Mouse (Mus musculus): ENCODE data around the gene Gramd1b. TPM values are rescaled to one million over a fixed set of nuclear protein-coding genes. Genes with fewer than 3 reads are reported as not detected.
A peak's percentile ranks its signal among the peaks of the same experiment; 100 is the strongest.

The Gramd1b gene
- polyA plus RNA-seq, 1 experiment from 2014 or later: 4.9 TPM

- Histone ChIP-seq H3K4me3 (ENCODE audit: low read length) (no peak overlapping the region), H3K36me3 (ENCODE audit: control insufficient read depth, insufficient read depth, low read length) (no peaks in the 10 kb centered on the region), H3K4me2 (ENCODE audit: low read depth, low read length) (peak overlapping the region; percentile 4; the same call in 1 of the 2 replicates), H3K9ac (ENCODE audit: low read depth, low read length) (no peak overlapping the region), H3K4me1 (ENCODE audit: control insufficient read depth, insufficient read depth, low read length) (peaks cover 12% of the 10 kb centered on the region), H3K27me3 (replicated peaks; ENCODE audit: control insufficient read depth, insufficient read depth, low read length) (no peaks in the 10 kb centered on the region), H3K27ac (ENCODE audit: low read length) (peak overlapping the region; percentile 79), H3K9me3 (ENCODE audit: control insufficient read depth, low read length) (no peaks in the 10 kb centered on the region)
- WGBS: 57% methylated on average over 5 of the region's 5 CpGs
- peak; percentile 81 for ATAC-seq
These were observed 65.6 kb downstream of the Gramd1b start for GRCm38 (mm10) chr9:40465596-40465995.

GRCm38 (mm10) chr9:40462401-40462800 lies 68.8 kb downstream of the Gramd1b start:
- H3K9ac ChIP-seq (ENCODE audit: low read depth, low read length): no peak overlapping the region
- no peaks in the 10 kb centered on the region for H3K27me3 ChIP-seq (replicated peaks; ENCODE audit: control insufficient read depth, insufficient read depth, low read length)
- no peaks in the 10 kb centered on the region for H3K36me3 ChIP-seq (ENCODE audit: control insufficient read depth, insufficient read depth, low read length)
- no peak overlapping the region for H3K4me2 ChIP-seq (ENCODE audit: low read depth, low read length)
- no peaks in the 10 kb centered on the region for H3K9me3 ChIP-seq (ENCODE audit: control insufficient read depth, low read length)
- WGBS: 86% methylated on average over 6 of the region's 6 CpGs
- peaks cover 14% of the 10 kb centered on the region for H3K4me1 ChIP-seq (ENCODE audit: control insufficient read depth, insufficient read depth, low read length)
- no peak overlapping the region for H3K4me3 ChIP-seq (ENCODE audit: low read length)
- no peak for ATAC-seq
- H3K27ac ChIP-seq (ENCODE audit: low read length): no peak overlapping the region

GRCm38 (mm10) chr9:40460781-40461180 lies 70.4 kb downstream of the Gramd1b start:
- no peaks in the 10 kb centered on the region for H3K27me3 ChIP-seq (replicated peaks; ENCODE audit: control insufficient read depth, insufficient read depth, low read length)
- H3K9me3 ChIP-seq (ENCODE audit: control insufficient read depth, low read length): no peaks in the 10 kb centered on the region
- no peak overlapping the region for H3K4me2 ChIP-seq (ENCODE audit: low read depth, low read length)
- 39% methylated on average over 6 of the region's 6 CpGs for WGBS
- H3K27ac ChIP-seq (ENCODE audit: low read length): no peak overlapping the region
- peaks cover 12% of the 10 kb centered on the region; the same call in 1 of the 2 replicates for H3K4me1 ChIP-seq (ENCODE audit: control insufficient read depth, insufficient read depth, low read length)
- no peaks in the 10 kb centered on the region for H3K36me3 ChIP-seq (ENCODE audit: control insufficient read depth, insufficient read depth, low read length)
- ATAC-seq: no peak
- no peak overlapping the region for H3K4me3 ChIP-seq (ENCODE audit: low read length)
- no peak overlapping the region for H3K9ac ChIP-seq (ENCODE audit: low read depth, low read length)

- Histone ChIP-seq H3K4me2 (ENCODE audit: low read depth, low read length) (no peak overlapping the region), H3K36me3 (ENCODE audit: control insufficient read depth, insufficient read depth, low read length) (no peaks in the 10 kb centered on the region), H3K4me1 (ENCODE audit: control insufficient read depth, insufficient read depth, low read length) (peaks cover 12% of the 10 kb centered on the region; the same call in 1 of the 2 replicates), H3K4me3 (ENCODE audit: low read length) (no peak overlapping the region), H3K27ac (ENCODE audit: low read length) (no peak overlapping the region), H3K9me3 (ENCODE audit: control insufficient read depth, low read length) (no peaks in the 10 kb centered on the region), H3K9ac (ENCODE audit: low read depth, low read length) (no peak overlapping the region), H3K27me3 (replicated peaks; ENCODE audit: control insufficient read depth, insufficient read depth, low read length) (no peaks in the 10 kb centered on the region)
- 52% methylated on average over 5 of the region's 5 CpGs for WGBS
- no peak for ATAC-seq
These were observed 71.6 kb downstream of the Gramd1b start for GRCm38 (mm10) chr9:40459304-40460280.

GRCm38 (mm10) chr9:40458559-40459303 lies 72.5 kb downstream of the Gramd1b start:
- no peaks in the 10 kb centered on the region for H3K27me3 ChIP-seq (replicated peaks; ENCODE audit: control insufficient read depth, insufficient read depth, low read length)
- ATAC-seq: no peak
- no peak overlapping the region for H3K4me2 ChIP-seq (ENCODE audit: low read depth, low read length)
- no peaks in the 10 kb centered on the region for H3K9me3 ChIP-seq (ENCODE audit: control insufficient read depth, low read length)
- no peaks in the 10 kb centered on the region for H3K36me3 ChIP-seq (ENCODE audit: control insufficient read depth, insufficient read depth, low read length)
- WGBS: 57% methylated on average over 4 of the region's 4 CpGs
- no peak overlapping the region for H3K9ac ChIP-seq (ENCODE audit: low read depth, low read length)
- no peak overlapping the region for H3K4me3 ChIP-seq (ENCODE audit: low read length)
- no peak overlapping the region for H3K27ac ChIP-seq (ENCODE audit: low read length)
- peaks cover 12% of the 10 kb centered on the region; the same call in 1 of the 2 replicates for H3K4me1 ChIP-seq (ENCODE audit: control insufficient read depth, insufficient read depth, low read length)

GRCm38 (mm10) chr9:40457448-40457847 lies 73.7 kb downstream of the Gramd1b start:
- ATAC-seq: no peak
- H3K36me3 ChIP-seq (ENCODE audit: control insufficient read depth, insufficient read depth, low read length): no peaks in the 10 kb centered on the region
- H3K9ac ChIP-seq (ENCODE audit: low read depth, low read length): no peak overlapping the region
- H3K4me3 ChIP-seq (ENCODE audit: low read length): no peak overlapping the region
- no peak overlapping the region for H3K27ac ChIP-seq (ENCODE audit: low read length)
- H3K27me3 ChIP-seq (replicated peaks; ENCODE audit: control insufficient read depth, insufficient read depth, low read length): no peaks in the 10 kb centered on the region
- H3K4me2 ChIP-seq (ENCODE audit: low read depth, low read length): no peak overlapping the region
- H3K4me1 ChIP-seq (ENCODE audit: control insufficient read depth, insufficient read depth, low read length): peaks cover 12% of the 10 kb centered on the region; the same call in 1 of the 2 replicates
- H3K9me3 ChIP-seq (ENCODE audit: control insufficient read depth, low read length): no peaks in the 10 kb centered on the region
- WGBS: 58% methylated on average over 5 of the region's 5 CpGs

GRCm38 (mm10) chr9:40456191-40456590 lies 75.0 kb downstream of the Gramd1b start:
- peak overlapping the region; percentile 79 for H3K9ac ChIP-seq (ENCODE audit: low read depth, low read length)
- H3K27ac ChIP-seq (ENCODE audit: low read length): peak overlapping the region; percentile 69
- H3K27me3 ChIP-seq (replicated peaks; ENCODE audit: control insufficient read depth, insufficient read depth, low read length): no peaks in the 10 kb centered on the region
- H3K4me1 ChIP-seq (ENCODE audit: control insufficient read depth, insufficient read depth, low read length): peaks cover 12% of the 10 kb centered on the region; the same call in 1 of the 2 replicates
- H3K4me3 ChIP-seq (ENCODE audit: low read length): peak overlapping the region; percentile 68
- peak overlapping the region; percentile 88 for H3K4me2 ChIP-seq (ENCODE audit: low read depth, low read length)
- H3K36me3 ChIP-seq (ENCODE audit: control insufficient read depth, insufficient read depth, low read length): no peaks in the 10 kb centered on the region
- ATAC-seq: peak; percentile 80
- WGBS: 3% methylated on average over 7 of the region's 7 CpGs
- no peaks in the 10 kb centered on the region for H3K9me3 ChIP-seq (ENCODE audit: control insufficient read depth, low read length)

GRCm38 (mm10) chr9:40455336-40456185 lies 75.6 kb downstream of the Gramd1b start:
- no peaks in the 10 kb centered on the region for H3K36me3 ChIP-seq (ENCODE audit: control insufficient read depth, insufficient read depth, low read length)
- H3K4me1 ChIP-seq (ENCODE audit: control insufficient read depth, insufficient read depth, low read length): peaks cover 10% of the 10 kb centered on the region; the same call in 1 of the 2 replicates
- H3K9me3 ChIP-seq (ENCODE audit: control insufficient read depth, low read length): no peaks in the 10 kb centered on the region
- no peaks in the 10 kb centered on the region for H3K27me3 ChIP-seq (replicated peaks; ENCODE audit: control insufficient read depth, insufficient read depth, low read length)
- under 1% methylated on average over 68 of the region's 77 CpGs for WGBS
- H3K9ac ChIP-seq (ENCODE audit: low read depth, low read length): peak overlapping the region; percentile 79
- H3K27ac ChIP-seq (ENCODE audit: low read length): peak overlapping the region; percentile 69
- H3K4me3 ChIP-seq (ENCODE audit: low read length): peak overlapping the region; percentile 68
- peak; percentile 59 for ATAC-seq
- H3K4me2 ChIP-seq (ENCODE audit: low read depth, low read length): peak overlapping the region; percentile 88
